Mouse (Mus musculus) heart, postnatal 0 days (tissue): Measurements from ENCODE around the gene Prkn. TPM values are rescaled to one million over a fixed set of nuclear protein-coding genes. Genes with fewer than 3 reads are reported as not detected.

ENCODE experiments used
- ATAC-seq: fragments of 200-750 bp; cut with Nextera tagmentation; 2 replicates; pipeline ENCODE4 v1.8.0; 2017; ENCODE audit warnings: low read depth, moderate number of reproducible peaks, moderate library complexity; ENCODE audit not compliant: insufficient read depth
- DNase-seq: peaks from one replicate; pipeline ENCODE4 v3.0.0-alpha.2; 2016; ENCODE audit warnings: low spot score
- H3K27ac ChIP-seq: fragments of 300-500 bp; sonication (generic); 2 replicates; pipeline ENCODE4 v1.5.1; 2014; ENCODE audit warnings: low read depth, mild to moderate bottlenecking
- H3K27me3 ChIP-seq: fragments of 300-500 bp; sonication (generic); 2 replicates; pipeline ENCODE4 v1.6.1; 2014; ENCODE audit warnings: low read length, mixed read lengths; ENCODE audit not compliant: control insufficient read depth, insufficient read depth
- H3K36me3 ChIP-seq: fragments of 300-500 bp; sonication (generic); replicated peaks from 2 replicates; pipeline ENCODE4 v1.6.1; 2014; ENCODE audit warnings: low read length, mixed read lengths; ENCODE audit not compliant: control insufficient read depth, insufficient read depth
- H3K4me1 ChIP-seq: fragments of 300-500 bp; sonication (generic); 2 replicates; pipeline ENCODE4 v1.6.1; 2014; ENCODE audit warnings: antibody characterized with exemption; ENCODE audit not compliant: control insufficient read depth, insufficient read depth
- H3K4me2 ChIP-seq: fragments of 300-500 bp; sonication (generic); 2 replicates; pipeline ENCODE4 v1.6.1; 2014; ENCODE audit warnings: low read depth, mild to moderate bottlenecking, low read length, moderate library complexity
- H3K4me3 ChIP-seq: fragments of 300-500 bp; sonication (generic); 2 replicates; pipeline ENCODE4 v1.5.1; 2014; ENCODE audit warnings: low read depth, low read length
- H3K9ac ChIP-seq: fragments of 300-500 bp; sonication (generic); replicated peaks from 2 replicates; pipeline ENCODE4 v1.6.1; 2014; ENCODE audit warnings: low read depth, low read length, mixed read lengths
- H3K9me3 ChIP-seq: fragments of 300-500 bp; sonication (generic); replicated peaks from 2 replicates; pipeline ENCODE4 v1.6.1; 2016; ENCODE audit warnings: low read length; ENCODE audit not compliant: control insufficient read depth
- CTCF ChIP-seq: IDR thresholded peaks from 2 replicates; pipeline ENCODE4 v1.5.1; 2016; ENCODE audit warnings: antibody characterized with exemption, control low read depth, low read depth
- EP300 ChIP-seq: IDR thresholded peaks from 2 replicates; pipeline ENCODE4 v1.6.1; 2016; ENCODE audit warnings: antibody characterized with exemption, low read depth
- WGBS: fragments of 180-500 bp; shearing (Covaris S2); extraction: QIAGEN DNeasy Blood & Tissue Kit; methylation state at CpG from one replicate; pipeline ENCODE4 v1.1.7; 2014; 5-methylcytosine and 5-hydroxymethylcytosine counted together
- polyA plus RNA-seq: library from polyadenylated mRNA; unstranded; fragments of >200 nt; fragmentation: Nextera tagmentation; extraction: Ambion mirVana; gene quantifications from 2 replicates; pipeline ENCODE4 v1.2.1, GENCODE M21; 2015
- total RNA-seq: library from RNA; depleted of rRNA; stranded (reverse); fragments of >200 nt; gene quantifications from 2 replicates; pipeline ENCODE4 v1.2.3, GENCODE M21; 2014; ENCODE audit warnings: low replicate concordance; rRNA removed

Prkn gene
- total RNA-seq, result 6.9 and 14.2 TPM in 2 replicates
- polyA plus RNA-seq, result 3.5 and 4.5 TPM in 2 replicates

DNA sequence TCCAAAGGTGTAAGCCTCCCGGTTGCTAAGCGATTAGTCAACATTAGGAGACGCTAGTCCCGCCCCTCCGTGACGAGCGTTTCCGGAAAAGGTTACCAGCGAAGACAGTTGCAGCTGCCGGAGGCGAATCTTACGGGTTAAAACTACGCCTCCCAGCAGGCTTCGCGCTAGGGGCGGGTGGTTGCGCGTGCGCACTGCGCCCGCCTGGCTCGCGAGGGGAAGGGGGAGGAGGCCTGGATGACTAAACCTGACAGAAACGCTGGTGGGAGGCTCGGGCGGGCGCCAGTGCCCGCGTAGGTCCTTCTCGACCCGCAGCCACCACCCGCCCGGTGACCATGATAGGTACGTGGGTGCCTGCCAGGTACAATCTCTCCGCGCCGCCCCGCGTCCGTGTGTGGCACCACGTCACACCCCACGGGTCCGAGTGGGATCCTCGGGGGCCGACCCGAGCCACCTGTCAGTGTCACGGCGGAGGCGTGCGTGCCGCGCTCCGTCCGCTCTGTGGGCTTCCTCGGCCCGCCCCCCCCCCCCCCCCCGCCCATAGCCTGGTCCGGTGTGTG is at the start of gene Prkn, which contains the start of gene Pacrg:
Gene Prkn (plus strand): TSS at position 237 of the 560 bp plus-strand sequence.
Gene Pacrg (minus strand): TSS at position 164 of the 560 bp plus-strand sequence.
- Histone ChIP-seq H3K4me3 (peak within 1 kb of the TSS; percentile 82), H3K4me2 (peak within 1 kb of the TSS; percentile 94), H3K36me3 (no peaks in the 10 kb centered on the region), H3K27ac (peak within 1 kb of the TSS; percentile 70), H3K9ac (peak within 1 kb of the TSS; percentile 75), H3K4me1 (no peaks in the 10 kb centered on the region), H3K9me3 (no peaks in the 10 kb centered on the region), H3K27me3 (no peaks in the 10 kb centered on the region)
- 0% methylated on average over 46 of the region's 58 CpGs for WGBS
- no peak for TF ChIP-seq CTCF
- TF ChIP-seq EP300, result no peak
- peak; percentile 97 for DNase-seq
- peak; percentile 96 for ATAC-seq

DNA sequence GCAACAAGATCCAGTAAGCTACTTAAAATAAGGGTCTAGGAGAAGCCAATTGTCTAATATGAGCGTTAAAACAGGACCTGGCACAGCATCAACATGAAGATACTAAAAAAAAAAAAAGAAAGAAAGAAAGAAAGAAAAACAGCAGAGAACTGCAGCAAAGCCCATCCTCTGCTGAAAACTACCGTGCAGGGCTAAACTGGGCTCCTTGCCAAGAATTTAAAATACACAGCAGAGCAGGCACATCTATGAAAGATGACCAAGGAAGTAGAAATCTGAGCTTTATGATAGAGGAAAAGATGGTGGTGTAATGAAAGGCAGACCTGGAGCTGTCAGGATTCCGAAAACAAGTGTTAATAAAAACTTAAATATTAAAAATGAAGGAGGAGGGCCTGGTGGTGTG is 48.5 kb upstream of the Prkn start:
- no peak overlapping the region for H3K9ac ChIP-seq
- TF ChIP-seq EP300, result no peak
- TF ChIP-seq CTCF, result no peak
- no peaks in the 10 kb centered on the region for H3K9me3 ChIP-seq
- H3K4me1 ChIP-seq, result 0 out of 2 replicates have a peak, but pooled peaks cover 5% of the 10 kb centered on the region
- no peak overlapping the region for H3K27ac ChIP-seq
- H3K4me3 ChIP-seq, result no peak overlapping the region
- DNase-seq (peak; percentile 15), ATAC-seq (no peak)
- no peaks in the 10 kb centered on the region for H3K27me3 ChIP-seq
- H3K4me2 ChIP-seq, result no peak overlapping the region
- H3K36me3 ChIP-seq, result no peaks in the 10 kb centered on the region
- 23% methylated on average over 3 of the region's 3 CpGs for WGBS

DNA sequence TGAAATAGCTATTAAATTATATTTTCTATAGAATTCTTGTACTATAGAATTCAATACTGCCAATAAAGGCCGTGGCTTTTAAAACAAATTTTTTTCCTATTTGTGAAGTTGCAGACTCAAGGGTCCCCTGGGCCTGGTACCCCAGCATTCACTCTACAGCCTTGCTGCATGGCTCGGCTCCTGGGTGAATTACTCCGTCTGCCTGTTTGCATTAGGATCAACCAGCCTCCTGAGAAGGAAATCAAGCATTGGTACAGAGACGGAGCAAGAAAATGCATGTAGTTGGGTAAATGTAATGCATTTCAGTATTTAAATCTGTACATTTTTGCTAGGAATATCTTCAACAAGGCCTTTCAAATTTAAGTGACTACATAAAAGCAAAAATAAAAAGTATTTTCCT is 33.5 kb upstream of the Prkn start:
- TF ChIP-seq CTCF (no peak), EP300 (no peak)
- Histone ChIP-seq H3K4me2 (no peak overlapping the region), H3K27ac (no peak overlapping the region), H3K4me1 (no peaks in the 10 kb centered on the region), H3K9ac (no peak overlapping the region), H3K36me3 (no peaks in the 10 kb centered on the region), H3K9me3 (no peaks in the 10 kb centered on the region), H3K27me3 (no peaks in the 10 kb centered on the region), H3K4me3 (no peak overlapping the region)
- no peak for DNase-seq
- 86% methylated on average over 4 of the region's 4 CpGs for WGBS
- no peak for ATAC-seq

DNA sequence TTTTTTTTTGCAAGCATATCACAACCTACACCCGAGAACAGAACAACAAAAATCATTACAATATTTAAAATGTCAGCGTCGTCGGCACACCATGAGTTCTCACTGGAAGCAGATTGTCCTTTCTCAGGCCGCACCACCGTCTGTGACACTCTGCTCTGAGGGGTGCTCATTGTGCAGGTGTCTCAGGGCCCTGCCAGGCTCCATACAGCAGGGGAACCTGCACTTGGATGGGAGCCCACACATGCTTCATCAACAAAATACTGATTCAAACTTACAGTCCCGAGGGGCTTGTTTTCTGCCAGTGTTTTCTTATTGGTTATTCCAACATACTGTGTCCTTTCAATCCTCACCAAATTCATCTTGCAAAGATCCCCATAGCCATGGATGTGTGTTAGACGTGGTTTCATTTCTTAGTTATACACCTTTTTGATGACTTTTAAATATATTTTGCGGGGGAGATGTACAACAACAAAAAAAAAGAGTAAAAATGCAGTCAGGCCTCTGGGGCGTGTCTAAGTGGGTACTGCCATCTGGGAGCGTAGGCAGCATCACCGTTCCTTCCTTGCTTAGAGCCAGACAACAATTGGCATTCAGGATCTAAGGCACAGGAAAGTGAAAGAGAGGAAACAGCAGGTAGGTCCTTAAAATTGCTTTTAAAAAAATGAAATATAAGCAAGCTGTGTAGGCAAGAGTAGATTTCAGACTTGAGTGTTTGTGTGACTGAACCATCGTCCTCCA is 32.8 kb upstream of the Prkn start:
- ATAC-seq (no peak), DNase-seq (no peak)
- Histone ChIP-seq H3K9me3 (no peaks in the 10 kb centered on the region), H3K27me3 (no peaks in the 10 kb centered on the region), H3K4me2 (no peak overlapping the region), H3K36me3 (no peaks in the 10 kb centered on the region), H3K27ac (no peak overlapping the region), H3K4me3 (no peak overlapping the region), H3K4me1 (no peaks in the 10 kb centered on the region), H3K9ac (no peak overlapping the region)
- TF ChIP-seq EP300 (no peak), CTCF (no peak)
- WGBS, result 80% methylated on average over 13 of the region's 13 CpGs

DNA sequence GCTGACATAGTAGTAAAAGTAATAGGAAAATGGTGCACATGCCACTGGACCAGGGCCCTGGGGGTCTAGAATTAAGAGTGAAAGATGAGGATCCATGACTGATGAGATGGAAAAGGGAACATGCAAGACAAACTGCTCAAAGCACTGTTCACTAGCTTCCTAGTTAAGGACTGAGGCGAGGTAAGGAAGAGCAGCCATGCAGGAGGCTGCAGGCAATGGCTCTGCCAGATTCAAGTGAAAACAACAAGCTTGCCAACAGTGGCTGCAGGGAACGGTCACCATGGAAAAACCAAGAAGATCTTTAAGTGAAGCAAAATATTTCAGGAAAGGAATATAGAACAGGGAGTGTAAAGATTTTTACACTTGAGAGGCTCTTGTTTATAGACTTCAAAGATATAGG is 31.6 kb upstream of the Prkn start:
- Histone ChIP-seq H3K4me1 (no peaks in the 10 kb centered on the region), H3K27ac (no peak overlapping the region), H3K9ac (no peak overlapping the region), H3K4me3 (no peak overlapping the region), H3K36me3 (no peaks in the 10 kb centered on the region), H3K4me2 (no peak overlapping the region), H3K9me3 (no peaks in the 10 kb centered on the region), H3K27me3 (no peaks in the 10 kb centered on the region)
- ATAC-seq, result no peak
- 66% methylated on average over 2 of the region's 2 CpGs for WGBS
- DNase-seq, result no peak
- TF ChIP-seq EP300, result no peak
- TF ChIP-seq CTCF, result no peak
